Mouse (Mus musculus): ENCODE results near the gene Gpatch2. TPM values are rescaled to one million over a fixed set of nuclear protein-coding genes. Genes with fewer than 3 reads are reported as not detected.
A peak's percentile ranks its signal among the peaks of the same experiment; 100 is the strongest.

Gpatch2 gene
- polyA plus RNA-seq, 1 experiment, result 19.4 TPM

GRCm38 (mm10) chr1:187291480-187292394, 76.4 kb downstream of the Gpatch2 start:
- TF ChIP-seq CTCF (IDR thresholded peaks at IDR 0.05; ENCODE audit: borderline replicate concordance, extremely low read depth, insufficient read depth, insufficient read length) (no peak), POLR2A (IDR thresholded peaks at IDR 0.05; ENCODE audit: borderline replicate concordance, extremely low read depth, insufficient read depth, insufficient read length, poor library complexity, severe bottlenecking) (no peak)
- no peak for DNase-seq (ENCODE audit: low read depth)

DNA sequence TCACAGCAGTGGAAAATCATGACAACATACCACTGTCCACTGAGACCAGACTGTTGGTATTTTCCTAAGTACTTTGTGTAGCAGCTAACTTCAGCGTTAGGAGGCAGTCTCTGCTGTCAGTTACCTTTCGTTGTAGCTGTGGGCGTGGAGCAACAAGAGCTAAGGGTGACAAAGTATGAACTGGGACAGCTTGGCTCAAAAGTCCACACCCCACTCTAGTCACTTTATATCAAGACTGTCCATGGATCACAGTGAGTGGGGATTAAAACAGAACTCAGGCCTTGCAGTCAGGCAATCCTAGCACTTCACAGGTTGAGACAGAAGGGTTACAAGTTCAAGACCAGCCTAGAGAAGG, 77.1 kb downstream of the Gpatch2 start:
- no peak for DNase-seq (ENCODE audit: low read depth)
- TF ChIP-seq CTCF (IDR thresholded peaks at IDR 0.05; ENCODE audit: borderline replicate concordance, extremely low read depth, insufficient read depth, insufficient read length) (no peak), POLR2A (IDR thresholded peaks at IDR 0.05; ENCODE audit: borderline replicate concordance, extremely low read depth, insufficient read depth, insufficient read length, poor library complexity, severe bottlenecking) (no peak)

- no peak for TF ChIP-seq POLR2A (IDR thresholded peaks at IDR 0.05; ENCODE audit: borderline replicate concordance, extremely low read depth, insufficient read depth, insufficient read length, poor library complexity, severe bottlenecking)
- no peak for DNase-seq (ENCODE audit: low read depth)
Observed at GRCm38 (mm10) chr1:187293233-187293632, 77.9 kb downstream of the Gpatch2 start.

DNA sequence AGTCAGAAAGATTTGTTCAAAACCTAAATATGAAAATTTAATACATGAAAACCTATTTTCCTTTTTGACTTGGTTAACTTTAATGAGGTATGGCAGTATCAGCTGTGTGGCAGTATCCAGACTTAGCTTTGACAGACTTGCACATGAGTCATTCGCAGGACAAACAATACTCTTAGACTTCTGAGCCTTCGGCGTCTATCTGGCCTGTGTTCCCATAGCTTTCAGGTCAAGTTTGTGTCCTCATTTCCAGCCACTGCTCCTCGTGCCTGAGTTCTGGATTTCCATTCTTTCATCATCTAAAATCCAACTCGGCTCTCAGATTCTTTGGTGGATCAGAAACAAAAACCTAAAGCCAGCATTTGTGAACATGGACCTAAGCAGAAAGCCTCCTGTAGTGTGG, 79.2 kb downstream of the Gpatch2 start:
- no peak for DNase-seq (ENCODE audit: low read depth)
- TF ChIP-seq POLR2A (IDR thresholded peaks at IDR 0.05; ENCODE audit: borderline replicate concordance, extremely low read depth, insufficient read depth, insufficient read length, poor library complexity, severe bottlenecking), result no peak
- TF ChIP-seq CTCF (IDR thresholded peaks at IDR 0.05; ENCODE audit: borderline replicate concordance, extremely low read depth, insufficient read depth, insufficient read length), result no peak

GRCm38 (mm10) chr1:187295038-187295559, 79.8 kb downstream of the Gpatch2 start:
- TF ChIP-seq POLR2A (IDR thresholded peaks at IDR 0.05; ENCODE audit: borderline replicate concordance, extremely low read depth, insufficient read depth, insufficient read length, poor library complexity, severe bottlenecking) (no peak), CTCF (IDR thresholded peaks at IDR 0.05; ENCODE audit: borderline replicate concordance, extremely low read depth, insufficient read depth, insufficient read length) (no peak)
- no peak for DNase-seq (ENCODE audit: low read depth)

DNA sequence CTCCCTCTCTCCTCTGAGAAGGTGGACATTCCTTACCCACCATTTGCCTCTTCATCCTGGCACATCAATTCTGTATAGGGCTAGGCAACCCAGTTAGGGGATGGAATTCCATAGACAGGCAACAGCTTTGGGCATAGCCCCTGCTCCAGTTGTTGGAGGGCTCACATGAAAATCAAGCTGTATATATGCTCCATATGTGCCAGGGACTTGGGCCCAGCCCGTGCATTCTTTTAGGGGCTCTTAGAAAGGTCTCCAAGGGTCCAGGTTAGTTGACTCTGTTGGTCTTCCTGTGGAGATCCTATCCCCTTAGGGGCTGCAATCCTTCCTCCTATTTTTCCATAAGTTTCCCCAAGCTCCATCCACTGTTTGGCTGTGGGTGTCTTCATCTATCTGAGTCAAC, 80.4 kb downstream of the Gpatch2 start:
- TF ChIP-seq CTCF (IDR thresholded peaks at IDR 0.05; ENCODE audit: borderline replicate concordance, extremely low read depth, insufficient read depth, insufficient read length), result no peak
- TF ChIP-seq POLR2A (IDR thresholded peaks at IDR 0.05; ENCODE audit: borderline replicate concordance, extremely low read depth, insufficient read depth, insufficient read length, poor library complexity, severe bottlenecking), result no peak
- DNase-seq (ENCODE audit: low read depth), result no peak

- DNase-seq (ENCODE audit: low read depth), result peak; percentile 55
- TF ChIP-seq POLR2A (IDR thresholded peaks at IDR 0.05; ENCODE audit: borderline replicate concordance, extremely low read depth, insufficient read depth, insufficient read length, poor library complexity, severe bottlenecking) (no peak), CTCF (IDR thresholded peaks at IDR 0.05; ENCODE audit: borderline replicate concordance, extremely low read depth, insufficient read depth, insufficient read length) (peak; percentile 38; the same call in 1 of the 2 replicates)
Observed at GRCm38 (mm10) chr1:187299236-187299635, 83.9 kb downstream of the Gpatch2 start.

DNA sequence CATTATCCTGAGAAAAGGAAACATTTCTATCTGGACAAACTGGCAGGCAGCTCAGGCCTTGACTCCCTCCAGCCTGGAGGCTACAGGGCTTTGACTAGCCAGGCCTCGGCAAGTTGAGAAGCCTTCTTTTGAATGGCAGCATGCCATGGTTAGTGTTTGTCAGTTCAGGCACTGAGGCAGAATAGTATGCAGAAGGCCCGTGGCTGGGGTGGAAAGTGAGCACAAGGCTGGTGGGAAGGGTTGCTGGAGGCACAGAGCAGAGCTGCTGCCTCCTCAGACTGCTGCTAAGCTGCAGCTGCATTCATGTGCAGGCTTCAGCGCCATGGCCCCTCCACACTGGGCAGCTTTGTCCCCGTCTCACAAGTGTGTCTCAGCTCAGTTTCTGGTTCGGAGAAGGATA, 85.3 kb downstream of the Gpatch2 start:
- peak; percentile 68 for DNase-seq (ENCODE audit: low read depth)
- TF ChIP-seq POLR2A (IDR thresholded peaks at IDR 0.05; ENCODE audit: borderline replicate concordance, extremely low read depth, insufficient read depth, insufficient read length, poor library complexity, severe bottlenecking) (no peak), CTCF (IDR thresholded peaks at IDR 0.05; ENCODE audit: borderline replicate concordance, extremely low read depth, insufficient read depth, insufficient read length) (no peak)

GRCm38 (mm10) chr1:187303221-187303620, 87.9 kb downstream of the Gpatch2 start:
- TF ChIP-seq POLR2A (IDR thresholded peaks at IDR 0.05; ENCODE audit: borderline replicate concordance, extremely low read depth, insufficient read depth, insufficient read length, poor library complexity, severe bottlenecking) (no peak), CTCF (IDR thresholded peaks at IDR 0.05; ENCODE audit: borderline replicate concordance, extremely low read depth, insufficient read depth, insufficient read length) (no peak)
- peak; percentile 44 for DNase-seq (ENCODE audit: low read depth)

GRCm38 (mm10) chr1:187307335-187307734, 92.0 kb downstream of the Gpatch2 start:
- TF ChIP-seq CTCF (IDR thresholded peaks at IDR 0.05; ENCODE audit: borderline replicate concordance, extremely low read depth, insufficient read depth, insufficient read length) (no peak), POLR2A (IDR thresholded peaks at IDR 0.05; ENCODE audit: borderline replicate concordance, extremely low read depth, insufficient read depth, insufficient read length, poor library complexity, severe bottlenecking) (no peak)
- DNase-seq (ENCODE audit: low read depth), result no peak

DNA sequence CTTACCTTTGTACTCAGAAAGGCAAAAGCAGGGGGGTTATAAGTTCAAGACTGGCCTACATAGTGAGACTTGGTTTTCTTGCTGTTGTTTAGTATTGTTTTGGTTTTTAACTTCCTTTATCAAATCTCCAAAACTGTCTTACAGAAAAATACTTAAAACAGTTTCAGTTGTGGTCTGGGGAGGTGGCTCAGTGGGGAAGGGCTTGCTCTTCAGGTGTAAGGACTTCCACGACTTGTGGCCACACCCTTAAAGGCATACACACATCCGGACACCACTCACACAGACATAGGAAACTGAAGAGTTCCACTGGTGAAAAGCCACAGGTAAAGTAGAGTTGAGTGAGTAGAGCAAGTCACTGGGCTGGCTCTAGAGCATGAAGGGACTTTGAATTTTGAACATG, 93.2 kb downstream of the Gpatch2 start:
- TF ChIP-seq CTCF (IDR thresholded peaks at IDR 0.05; ENCODE audit: borderline replicate concordance, extremely low read depth, insufficient read depth, insufficient read length), result no peak
- DNase-seq (ENCODE audit: low read depth), result no peak

DNA sequence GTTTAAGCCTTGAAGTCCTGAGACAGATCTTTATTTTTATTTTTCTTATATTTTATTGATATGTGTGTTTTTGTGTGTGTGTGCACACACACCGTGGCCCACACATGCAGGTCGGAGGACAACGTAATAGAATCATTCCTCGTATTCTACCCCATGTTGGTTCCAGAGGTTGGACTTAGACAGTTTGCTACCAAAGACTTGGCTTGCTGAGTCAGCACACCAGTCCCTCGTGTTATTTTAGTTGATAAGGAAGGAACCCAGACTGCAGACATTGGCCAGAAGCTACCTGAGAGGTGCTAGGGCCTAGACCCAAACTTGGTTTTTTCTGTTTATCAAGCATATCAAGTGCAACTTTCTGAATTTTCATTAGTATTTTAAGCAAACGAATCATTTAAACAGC, 95.8 kb downstream of the Gpatch2 start:
- no peak for DNase-seq (ENCODE audit: low read depth)
- TF ChIP-seq CTCF (IDR thresholded peaks at IDR 0.05; ENCODE audit: borderline replicate concordance, extremely low read depth, insufficient read depth, insufficient read length), result no peak
- no peak for TF ChIP-seq POLR2A (IDR thresholded peaks at IDR 0.05; ENCODE audit: borderline replicate concordance, extremely low read depth, insufficient read depth, insufficient read length, poor library complexity, severe bottlenecking)

Measured in brain, embryonic 14.5 days (tissue).